Mouse (Mus musculus): ENCODE results near the gene Wscd2.

DNA sequence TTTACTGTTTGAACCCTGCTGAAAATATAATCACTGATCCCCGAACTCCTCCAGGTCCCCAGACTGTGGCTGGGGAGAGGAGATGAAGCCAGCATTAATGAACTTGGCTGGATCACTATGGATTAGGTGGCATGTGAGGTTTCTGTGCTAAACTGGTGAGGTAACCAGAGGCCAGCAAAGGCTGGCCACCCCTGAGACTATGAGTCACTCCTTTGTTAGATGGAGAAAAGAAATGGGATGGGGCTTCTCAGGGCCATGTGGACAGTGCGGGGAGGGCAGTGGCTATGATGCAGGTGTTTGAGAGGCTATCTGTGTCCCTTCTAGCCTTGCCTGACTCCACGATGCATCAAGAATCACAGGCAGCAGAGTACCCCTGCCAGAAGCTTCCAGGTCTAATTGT, 6.8 kb downstream of the Wscd2 start:
- no peak for TF ChIP-seq GATA1 (IDR thresholded peaks at IDR 0.05; ENCODE audit: borderline replicate concordance, low read length)
- TF ChIP-seq FLI1 (IDR thresholded peaks at IDR 0.05; ENCODE audit: low read length), result no peak

All from megakaryocyte, embryonic 14.5 days (primary cell).